Mouse (Mus musculus) spleen, adult 2 months (tissue): ENCODE measurements around the gene Stx1b. TPM values are rescaled to one million over a fixed set of nuclear protein-coding genes. Genes with fewer than 3 reads are reported as not detected.

ENCODE experiments used
- DNase-seq, 2 experiments: peaks; one replicate each; pipeline versions ENCODE4 v3.0.0 to v3.0.0-alpha.2; 2012 to 2021; ENCODE audit warnings: low spot score in 2 of 2, low read depth in 1 of 2
- H3K27ac ChIP-seq: fragments of 200-500 bp; 2 replicates; pipeline ENCODE4 v1.5.1; 2012; ENCODE audit warnings: low read length, inconsistent platforms; ENCODE audit not compliant: insufficient read depth
- H3K27me3 ChIP-seq: fragments of 200-500 bp; 2 replicates; pipeline ENCODE4 v1.6.1; 2012; ENCODE audit warnings: mild to moderate bottlenecking, moderate library complexity, low read length, inconsistent platforms; ENCODE audit not compliant: control insufficient read depth, insufficient read depth
- H3K36me3 ChIP-seq: fragments of 200-500 bp; 2 replicates; pipeline ENCODE4 v1.6.1; 2012; ENCODE audit warnings: mild to moderate bottlenecking, low read length, inconsistent platforms; ENCODE audit not compliant: control insufficient read depth, insufficient read depth
- H3K4me1 ChIP-seq: fragments of 200-500 bp; 2 replicates; pipeline ENCODE4 v1.6.1; 2011; ENCODE audit warnings: inconsistent platforms; ENCODE audit not compliant: control insufficient read depth, insufficient read depth, insufficient read length
- H3K4me3 ChIP-seq: fragments of 200-500 bp; 2 replicates; pipeline ENCODE4 v1.5.1; 2011; ENCODE audit warnings: mild to moderate bottlenecking, inconsistent platforms; ENCODE audit not compliant: insufficient read depth, insufficient read length; ENCODE audit errors: extremely low read depth
- CTCF ChIP-seq: fragments of 200-500 bp; IDR thresholded peaks from 2 replicates; pipeline ENCODE4 v1.5.1; 2011; ENCODE audit warnings: mild to moderate bottlenecking, inconsistent platforms; ENCODE audit not compliant: insufficient read depth, insufficient read length, insufficient replicate concordance; ENCODE audit errors: extremely low read depth
- POLR2A ChIP-seq: fragments of 200-500 bp; IDR thresholded peaks from 2 replicates; pipeline ENCODE4 v1.6.1; 2011; ENCODE audit warnings: low read depth, low read length, inconsistent platforms
- WGBS: fragments of 180-500 bp; shearing (Covaris S2); methylation state at CpG from one replicate; pipeline ENCODE4 v1.1.7; 2018; 5-methylcytosine and 5-hydroxymethylcytosine counted together
- polyA plus RNA-seq: library from polyadenylated mRNA; depleted of rRNA; stranded (reverse); fragments of >200 nt; gene quantifications from 2 replicates; pipeline ENCODE4 v1.2.3, GENCODE M21; 2012

The Stx1b gene
- polyA plus RNA-seq, 1 experiment: 1.4 TPM

DNA sequence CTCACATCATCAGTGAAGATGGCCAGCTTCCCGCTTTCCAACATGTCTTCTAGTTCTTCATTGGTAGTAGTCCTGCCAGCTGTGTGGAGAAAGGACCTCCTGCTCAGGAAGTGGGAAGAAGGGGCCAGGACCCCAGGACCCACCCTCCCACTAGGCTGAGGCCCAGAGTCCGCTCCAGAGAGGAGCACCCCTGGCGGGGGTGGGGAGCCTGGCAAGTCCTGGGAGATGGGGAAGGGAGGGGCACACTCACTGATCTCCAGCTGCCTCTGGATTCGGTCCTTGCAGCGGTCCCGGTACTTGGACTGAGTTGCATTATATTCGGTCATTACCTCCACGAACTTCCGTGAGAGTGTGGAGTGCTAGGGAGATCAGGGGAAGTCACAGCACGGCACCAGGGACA is 13.7 kb downstream of the Stx1b start:
- TF ChIP-seq POLR2A (no peak), CTCF (no peak)
- no peaks in the 10 kb centered on the region for H3K4me1 ChIP-seq
- H3K36me3 ChIP-seq: no peaks in the 10 kb centered on the region
- 95% methylated on average over 10 of the region's 10 CpGs for WGBS
- DNase-seq: no peak
- H3K27ac ChIP-seq: no peak overlapping the region
- no peaks in the 10 kb centered on the region for H3K27me3 ChIP-seq
- no peak overlapping the region for H3K4me3 ChIP-seq

- TF ChIP-seq POLR2A (no peak), CTCF (no peak)
- H3K27ac ChIP-seq: no peak overlapping the region
- H3K4me1 ChIP-seq: no peaks in the 10 kb centered on the region
Measured at GRCm38 (mm10) chr7:127809846-127810245, 14.5 kb downstream of the Stx1b start.

GRCm38 (mm10) chr7:127808821-127809220 is 15.5 kb downstream of the Stx1b start:
- Histone ChIP-seq H3K27me3 (no peaks in the 10 kb centered on the region), H3K4me1 (no peaks in the 10 kb centered on the region; the same call in 1 of the 2 replicates), H3K27ac (no peak overlapping the region), H3K4me3 (no peak overlapping the region), H3K36me3 (no peaks in the 10 kb centered on the region)
- no peak for DNase-seq
- TF ChIP-seq POLR2A (no peak), CTCF (no peak)
- 73% methylated on average over 5 of the region's 5 CpGs for WGBS

More at GRCm38 (mm10) chr7:127809846-127810245, 14.5 kb downstream of the Stx1b start:
- 85% methylated on average over 1 of the region's 1 CpGs for WGBS
- Histone ChIP-seq H3K36me3 (no peaks in the 10 kb centered on the region), H3K27me3 (no peaks in the 10 kb centered on the region), H3K4me3 (no peak overlapping the region)
- no peak for DNase-seq

- H3K4me3 ChIP-seq: no peak overlapping the region
- no peak overlapping the region for H3K27ac ChIP-seq
- DNase-seq: no peak
- peaks cover 17% of the 10 kb centered on the region for H3K36me3 ChIP-seq
- TF ChIP-seq CTCF (no peak), POLR2A (no peak)
- 93% methylated on average over 17 of the region's 17 CpGs for whole genome bisulfite sequencing
- H3K27me3 ChIP-seq: no peaks in the 10 kb centered on the region
- no peaks in the 10 kb centered on the region; the same call in 1 of the 2 replicates for H3K4me1 ChIP-seq
Measured at GRCm38 (mm10) chr7:127802313-127802712, 22.0 kb downstream of the Stx1b start.

DNA sequence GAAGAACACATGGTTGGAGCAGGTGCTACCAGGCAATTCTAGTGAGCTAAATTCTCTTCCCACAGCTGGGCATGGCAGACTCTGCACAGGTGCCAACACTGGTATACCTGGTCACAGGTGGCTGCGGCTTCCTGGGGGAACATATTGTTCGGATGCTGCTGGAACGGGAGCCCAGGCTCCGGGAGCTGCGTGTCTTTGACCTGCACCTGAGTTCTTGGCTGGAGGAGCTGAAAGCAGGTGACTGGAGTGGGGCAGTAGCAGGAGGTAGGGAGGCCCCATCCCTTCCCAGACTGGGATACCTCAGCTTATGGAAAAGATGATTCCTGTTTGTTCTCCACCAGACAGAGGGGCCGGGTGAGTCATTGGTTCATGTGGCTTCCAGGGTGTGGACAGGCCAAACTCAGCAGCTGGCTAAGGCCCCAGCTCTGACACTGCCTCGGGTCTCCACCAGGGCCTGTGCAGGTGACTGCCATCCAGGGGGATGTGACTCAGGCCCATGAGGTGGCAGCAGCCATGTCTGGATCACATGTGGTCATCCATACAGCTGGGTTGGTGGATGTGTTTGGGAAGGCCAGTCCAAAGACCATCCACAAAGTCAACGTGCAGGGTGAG is 23.2 kb downstream of the Stx1b start:
- DNase-seq: no peak
- Histone ChIP-seq H3K4me3 (no peak overlapping the region), H3K36me3 (peaks cover 28% of the 10 kb centered on the region), H3K27me3 (no peaks in the 10 kb centered on the region), H3K4me1 (no peaks in the 10 kb centered on the region; the same call in 1 of the 2 replicates), H3K27ac (no peak overlapping the region)
- TF ChIP-seq POLR2A (no peak), CTCF (no peak)
- WGBS: 83% methylated on average over 8 of the region's 8 CpGs

GRCm38 (mm10) chr7:127800435-127801009 is 23.8 kb downstream of the Stx1b start, which contains the start of gene Hsd3b7:
TSS of gene Hsd3b7 (plus strand) at chr7:127800604.
- 53% methylated on average over 6 of the region's 6 CpGs for WGBS
- Histone ChIP-seq H3K36me3 (peaks cover 34% of the 10 kb centered on the region), H3K4me1 (no peaks in the 10 kb centered on the region; the same call in 1 of the 2 replicates), H3K4me3 (peak within 1 kb of the TSS; percentile 23; the same call in 1 of the 2 replicates), H3K27ac (no peak within 1 kb of the TSS), H3K27me3 (no peaks in the 10 kb centered on the region)
- peak; percentile 31 to 66 for DNase-seq
- TF ChIP-seq CTCF (peak; percentile 86; the same call in 1 of the 2 replicates), POLR2A (no peak)

DNA sequence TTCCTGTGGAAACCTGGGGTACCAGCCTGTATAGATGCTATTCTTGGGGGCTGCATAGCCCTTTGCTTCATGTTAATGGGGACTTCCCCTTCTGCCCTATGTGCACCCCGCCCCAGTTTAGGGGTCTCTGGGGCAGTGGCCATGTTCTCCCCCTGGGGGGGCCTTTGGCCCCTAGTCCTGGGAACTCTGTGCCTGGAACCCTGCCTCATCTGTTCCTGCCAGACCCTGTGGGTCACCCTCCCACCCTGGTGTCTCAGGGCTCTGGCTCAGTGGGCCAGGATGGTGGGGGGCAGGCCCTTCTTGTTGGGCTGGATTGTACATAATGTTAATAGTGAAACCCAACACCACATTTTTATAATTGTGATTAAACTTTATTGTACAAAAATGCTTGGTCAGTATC is 24.6 kb downstream of the Stx1b start:
- Histone ChIP-seq H3K4me1 (no peaks in the 10 kb centered on the region; the same call in 1 of the 2 replicates), H3K27ac (no peak overlapping the region), H3K36me3 (peaks cover 37% of the 10 kb centered on the region), H3K27me3 (no peaks in the 10 kb centered on the region), H3K4me3 (no peak overlapping the region)
- DNase-seq: no peak
- 33% methylated on average over 1 of the region's 1 CpGs for WGBS
- TF ChIP-seq CTCF: no peak
- TF ChIP-seq POLR2A: no peak
